Mouse (Mus musculus): ENCODE measurements around the gene Cenpp.

- TF ChIP-seq CTCF (IDR thresholded peaks at IDR 0.05; ENCODE audit: insufficient read depth, low read length) (no peak), POLR2A (IDR thresholded peaks at IDR 0.05; ENCODE audit: borderline replicate concordance, extremely low read depth, low read depth, low read length) (no peak)
Observed at GRCm38 (mm10) chr13:49547563-49548150, 104.9 kb downstream of the Cenpp start.
